Mouse (Mus musculus) small intestine, adult 2 months (tissue): ENCODE data around the gene Lypd5. TPM values are rescaled to one million over a fixed set of nuclear protein-coding genes. Genes with fewer than 3 reads are reported as not detected.

ENCODE experiments used
- H3K27ac ChIP-seq: fragments of 200-500 bp; 2 replicates; pipeline ENCODE4 v1.5.1; 2012; ENCODE audit warnings: low read depth, low read length, control low read depth, inconsistent platforms; ENCODE audit not compliant: insufficient read depth
- H3K27me3 ChIP-seq: fragments of 200-500 bp; 2 replicates; pipeline ENCODE4 v1.6.1; 2012; ENCODE audit warnings: mild to moderate bottlenecking, moderate library complexity, low read length, inconsistent platforms; ENCODE audit not compliant: control insufficient read depth, insufficient read depth
- H3K36me3 ChIP-seq: fragments of 200-500 bp; 2 replicates; pipeline ENCODE4 v1.6.1; 2012; ENCODE audit warnings: mild to moderate bottlenecking, low read length, control low read depth, inconsistent platforms; ENCODE audit not compliant: control insufficient read depth, insufficient read depth
- H3K4me1 ChIP-seq: fragments of 200-500 bp; 2 replicates; pipeline ENCODE4 v1.6.1; 2012; ENCODE audit warnings: low read length, inconsistent platforms, mixed read lengths; ENCODE audit not compliant: control insufficient read depth, insufficient read depth, insufficient read length
- H3K4me3 ChIP-seq: fragments of 200-500 bp; 2 replicates; pipeline ENCODE4 v1.5.1; 2012; ENCODE audit warnings: low read depth, mild to moderate bottlenecking, control low read depth, inconsistent platforms, low read length, moderate library complexity
- CTCF ChIP-seq: fragments of 200-500 bp; IDR thresholded peaks from 2 replicates; pipeline ENCODE4 v1.5.1; 2012; ENCODE audit warnings: low read depth, mild to moderate bottlenecking, control low read depth, inconsistent platforms, low read length, moderate library complexity, mixed read lengths; ENCODE audit not compliant: insufficient replicate concordance, insufficient read length; ENCODE audit errors: extremely low read depth
- POLR2A ChIP-seq: fragments of 200-500 bp; IDR thresholded peaks from 2 replicates; pipeline ENCODE4 v1.6.1; 2012; ENCODE audit warnings: low read depth, mild to moderate bottlenecking, control low read depth, inconsistent platforms, low read length, moderate library complexity
- WGBS: fragments of 180-500 bp; shearing (Covaris S2); methylation state at CpG from one replicate; pipeline ENCODE4 v1.1.7; 2018; 5-methylcytosine and 5-hydroxymethylcytosine counted together
- polyA plus RNA-seq: library from polyadenylated mRNA; depleted of rRNA; stranded (reverse); fragments of >200 nt; gene quantifications from 2 replicates; pipeline ENCODE4 v1.2.3, GENCODE M21; 2012

Gene Lypd5
- polyA plus RNA-seq, 1 experiment: 0.06 TPM

GRCm38 (mm10) chr7:24368946-24369345 is 19.9 kb downstream of the Lypd5 start:
- no peak overlapping the region for H3K4me3 ChIP-seq
- H3K36me3 ChIP-seq: no peaks in the 10 kb centered on the region
- no peaks in the 10 kb centered on the region for H3K27me3 ChIP-seq
- TF ChIP-seq POLR2A (no peak), CTCF (no peak)
- WGBS: 88% methylated on average over 7 of the region's 7 CpGs
- H3K4me1 ChIP-seq: peaks cover 45% of the 10 kb centered on the region
- no peak overlapping the region for H3K27ac ChIP-seq

- TF ChIP-seq POLR2A (peak; percentile 75; the same call in 1 of the 2 replicates), CTCF (no peak)
- 8% methylated on average over 23 of the region's 23 CpGs for WGBS
- peak within 1 kb of the TSS; percentile 94 for H3K27ac ChIP-seq
- H3K27me3 ChIP-seq: no peaks in the 10 kb centered on the region
- H3K4me1 ChIP-seq: peaks cover 48% of the 10 kb centered on the region
- H3K4me3 ChIP-seq: peak within 1 kb of the TSS; percentile 76
- no peaks in the 10 kb centered on the region for H3K36me3 ChIP-seq
Observed at GRCm38 (mm10) chr7:24369731-24370541, 20.9 kb downstream of the Lypd5 start, which contains the start of gene Kcnn4. Gene Kcnn4, plus strand, starts transcription at chr7:24370263.

- 19% methylated on average over 7 of the region's 7 CpGs for WGBS
- Histone ChIP-seq H3K27ac (peak overlapping the region; percentile 94), H3K4me1 (peaks cover 40% of the 10 kb centered on the region), H3K36me3 (no peaks in the 10 kb centered on the region), H3K4me3 (peak overlapping the region; percentile 76), H3K27me3 (no peaks in the 10 kb centered on the region)
- TF ChIP-seq CTCF: no peak
- no peak for TF ChIP-seq POLR2A
Observed at GRCm38 (mm10) chr7:24371012-24371808, 22.2 kb downstream of the Lypd5 start.

- peak overlapping the region; percentile 76 for H3K4me3 ChIP-seq
- peak overlapping the region; percentile 94 for H3K27ac ChIP-seq
- WGBS: 20% methylated on average over 3 of the region's 3 CpGs
- H3K27me3 ChIP-seq: no peaks in the 10 kb centered on the region
- peaks cover 44% of the 10 kb centered on the region for H3K4me1 ChIP-seq
- no peaks in the 10 kb centered on the region for H3K36me3 ChIP-seq
- TF ChIP-seq POLR2A: no peak
- no peak for TF ChIP-seq CTCF
Observed at GRCm38 (mm10) chr7:24371809-24372145, 22.8 kb downstream of the Lypd5 start.

GRCm38 (mm10) chr7:24372300-24372699 is 23.3 kb downstream of the Lypd5 start:
- Histone ChIP-seq H3K27ac (peak overlapping the region; percentile 94), H3K4me1 (peaks cover 47% of the 10 kb centered on the region), H3K4me3 (peak overlapping the region; percentile 76), H3K36me3 (peaks cover 1% of the 10 kb centered on the region), H3K27me3 (no peaks in the 10 kb centered on the region)
- 6% methylated on average over 7 of the region's 11 CpGs for WGBS
- TF ChIP-seq CTCF (no peak), POLR2A (no peak)

- Histone ChIP-seq H3K27me3 (no peaks in the 10 kb centered on the region), H3K36me3 (peaks cover 4% of the 10 kb centered on the region), H3K27ac (peak overlapping the region; percentile 94), H3K4me1 (peaks cover 49% of the 10 kb centered on the region), H3K4me3 (peak overlapping the region; percentile 76)
- no peak for TF ChIP-seq POLR2A
- TF ChIP-seq CTCF: no peak
- 8% methylated on average over 4 of the region's 4 CpGs for WGBS
Observed at GRCm38 (mm10) chr7:24372786-24373185, 23.8 kb downstream of the Lypd5 start.

- no peaks in the 10 kb centered on the region for H3K27me3 ChIP-seq
- H3K4me3 ChIP-seq: peak overlapping the region; percentile 76
- TF ChIP-seq CTCF: no peak
- no peak for TF ChIP-seq POLR2A
- 14% methylated on average over 17 of the region's 20 CpGs for WGBS
- H3K4me1 ChIP-seq: peaks cover 49% of the 10 kb centered on the region
- peaks cover 4% of the 10 kb centered on the region for H3K36me3 ChIP-seq
- peak overlapping the region; percentile 94 for H3K27ac ChIP-seq
Observed at GRCm38 (mm10) chr7:24373538-24374379, 24.8 kb downstream of the Lypd5 start.
